Mouse (Mus musculus): ENCODE data around the gene 2310050C09Rik. TPM values are rescaled to one million over a fixed set of nuclear protein-coding genes. Genes with fewer than 3 reads are reported as not detected.

The 2310050C09Rik gene
- total RNA-seq (2021), result not detected
- long read RNA-seq, experiment 1, result 0 reads
- long read RNA-seq, experiment 2, result 0 reads

DNA sequence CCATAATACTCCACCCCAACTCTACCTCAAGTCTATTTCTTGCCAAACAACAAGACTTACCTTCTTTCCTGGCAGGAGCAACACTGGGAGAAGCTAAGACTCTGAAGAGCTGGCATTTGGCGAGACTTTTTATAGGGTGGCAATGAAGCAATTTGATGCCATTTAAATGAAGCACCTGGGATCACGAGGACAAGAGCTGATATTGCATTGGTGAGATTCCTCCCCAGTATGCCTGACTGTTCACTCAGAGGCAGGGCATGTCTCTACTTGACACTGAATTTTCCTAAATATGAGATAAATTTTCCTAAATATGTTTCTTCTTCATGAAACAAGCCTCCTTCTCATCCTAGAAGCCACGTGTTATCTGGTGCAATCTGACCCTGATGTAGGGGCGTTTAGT lies at the start of gene 2310050C09Rik:
2310050C09Rik (minus strand) TSS at position 101 of the 400 bp plus-strand sequence.
- DNase-seq, result no peak

DNA sequence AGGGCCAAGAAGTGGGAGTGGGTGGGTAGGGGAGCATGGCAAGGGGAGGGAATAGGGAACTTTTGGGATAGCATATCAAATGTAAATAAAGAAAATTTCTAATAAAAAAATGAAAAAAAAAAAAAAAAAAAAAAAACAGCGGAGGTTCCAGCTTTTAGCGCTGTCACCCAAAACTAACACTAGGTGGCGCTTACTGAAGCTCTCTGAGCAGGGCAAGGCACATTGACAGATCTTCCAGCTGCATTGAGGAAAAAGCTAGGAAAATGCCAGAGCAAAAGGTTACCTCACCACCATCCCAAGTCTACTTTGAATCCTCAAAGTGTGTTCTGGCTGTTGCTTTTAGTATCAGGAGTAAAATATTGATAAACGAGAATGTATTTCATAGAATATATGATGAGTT lies 37.6 kb upstream of the 2310050C09Rik start:
- peak in 1 of 2 experiments; percentile 13 for DNase-seq

DNA sequence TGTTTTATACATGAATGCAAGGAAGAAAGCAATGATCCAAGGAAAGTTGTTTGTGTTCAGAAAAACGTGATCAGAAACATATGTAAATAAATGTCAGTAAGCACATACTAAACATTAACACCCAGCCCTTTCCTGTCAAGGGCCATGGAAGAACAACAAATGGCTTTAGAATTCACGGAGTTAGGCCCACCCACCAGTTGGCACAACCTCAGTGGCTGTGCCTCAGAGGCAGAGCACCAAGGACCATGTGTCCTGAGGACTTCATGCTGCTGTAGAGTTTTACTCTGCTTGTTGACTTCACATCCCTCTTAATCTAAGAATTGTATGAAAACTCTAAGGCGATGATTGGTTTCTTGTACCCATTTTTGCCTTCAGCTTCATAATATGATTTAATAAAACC lies 35.2 kb upstream of the 2310050C09Rik start:
- DNase-seq, result no peak

GRCm38 (mm10) chr3:92903640-92904039 lies 33.6 kb upstream of the 2310050C09Rik start:
- no peak for DNase-seq

DNA sequence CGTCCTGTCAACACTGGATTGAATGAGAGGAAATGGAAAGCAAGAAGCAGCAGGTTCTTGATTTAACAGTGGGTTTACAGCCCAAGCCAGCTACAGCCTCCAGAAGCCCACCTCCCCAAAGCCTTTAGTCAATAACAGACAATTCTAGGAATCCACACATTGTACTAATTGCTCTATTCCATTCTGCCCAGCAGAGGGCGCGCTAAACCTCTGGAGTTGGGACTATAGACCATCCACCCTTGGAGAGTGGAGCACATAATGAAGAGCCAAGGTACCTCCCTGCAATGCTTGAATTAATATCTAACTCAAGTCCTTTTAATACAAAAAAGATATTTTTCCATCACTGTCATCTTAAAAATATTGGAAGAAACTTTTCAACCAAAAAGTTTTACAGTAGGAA lies 33.0 kb upstream of the 2310050C09Rik start:
- peak; percentile 41 to 45 for DNase-seq

DNA sequence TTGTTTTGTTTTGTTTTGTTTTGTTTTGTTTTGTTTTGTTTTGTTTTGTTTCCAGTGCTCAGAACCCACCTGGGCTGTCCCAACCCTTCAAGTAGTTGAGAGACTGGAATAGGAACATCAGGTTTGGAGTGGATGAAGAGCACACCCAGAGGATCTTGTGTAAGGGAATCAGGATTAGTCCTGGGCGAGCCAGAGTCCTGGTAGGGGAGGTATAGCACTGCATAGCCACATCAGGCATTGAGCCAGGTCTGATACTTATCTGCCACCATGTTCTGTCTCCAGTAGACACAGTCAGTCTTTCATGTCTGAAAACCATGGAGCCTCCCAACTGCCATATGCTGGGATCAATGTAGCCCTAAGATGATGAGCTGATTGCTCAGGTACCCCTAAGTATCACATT lies 24.5 kb upstream of the 2310050C09Rik start:
- no peak for DNase-seq

- DNase-seq, result no peak
Observed at GRCm38 (mm10) chr3:92894063-92894462, 24.0 kb upstream of the 2310050C09Rik start.

GRCm38 (mm10) chr3:92874180-92874579 lies 4.2 kb upstream of the 2310050C09Rik start:
- no peak for DNase-seq

GRCm38 (mm10) chr3:92851186-92851585 lies 18.8 kb downstream of the 2310050C09Rik start, which contains the start of gene Lce1l:
Gene Lce1l (minus strand): TSS chr3:92851286.
- DNase-seq, result no peak

DNA sequence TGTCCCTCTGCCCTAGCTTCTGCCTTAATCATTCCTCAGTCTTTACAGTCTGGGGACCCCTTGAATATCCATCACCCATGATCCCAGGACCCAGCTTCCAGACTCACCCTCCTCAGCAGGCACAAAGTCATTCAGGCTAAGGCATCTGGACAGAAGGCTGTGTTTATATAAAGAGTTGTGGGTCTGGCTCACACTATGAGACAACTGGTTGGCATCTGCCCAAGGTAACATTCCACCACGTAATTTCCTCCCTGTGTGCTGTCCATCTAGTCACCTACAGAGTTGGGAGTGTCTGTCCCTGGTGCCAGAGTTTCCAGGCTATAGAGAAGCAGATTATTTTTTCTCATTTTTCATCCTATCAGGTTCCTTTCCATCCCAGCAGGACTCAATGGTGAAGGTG lies 42.9 kb downstream of the 2310050C09Rik start, which contains the start of gene Kprp:
Kprp (minus strand) TSS at position 140 of the 400 bp plus-strand sequence.
- DNase-seq, result no peak

DNA sequence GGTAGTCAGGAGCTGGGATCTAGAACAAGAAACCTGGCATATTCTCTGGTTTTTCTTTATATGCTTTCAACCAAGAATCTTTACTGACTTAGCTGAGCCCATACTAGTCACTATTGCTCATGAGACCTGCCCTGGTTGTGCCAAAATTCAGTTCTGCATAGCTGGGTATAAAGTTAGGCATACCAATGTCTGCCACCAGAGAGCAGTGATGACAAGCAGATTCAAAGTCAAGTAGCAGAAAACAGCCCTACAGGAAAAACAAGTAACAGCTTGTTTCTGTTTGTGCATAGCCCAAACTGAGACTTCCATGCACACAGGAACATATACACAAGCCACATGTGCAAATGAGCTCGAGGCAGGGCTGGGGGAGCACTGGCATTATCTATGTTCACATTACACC lies 44.2 kb downstream of the 2310050C09Rik start:
- DNase-seq, result no peak

Other genes with a start within 250 kb of the 2310050C09Rik start
- gene Lce6a, start 248.6 kb downstream of the 2310050C09Rik start, total RNA-seq (2021), result not detected
- gene Lce1a1, start 221.9 kb downstream of the 2310050C09Rik start, total RNA-seq (2021), result not detected
- gene Lce1b, start 213.3 kb downstream of the 2310050C09Rik start, total RNA-seq (2021), result not detected
- not detected for gene Lce1a2, start 199.9 kb downstream of the 2310050C09Rik start, total RNA-seq (2021)
- not detected for gene Lce1c, start 191.0 kb downstream of the 2310050C09Rik start, total RNA-seq (2021)
- gene Lce1d, start 183.0 kb downstream of the 2310050C09Rik start, total RNA-seq (2021), result not detected
- not detected for gene Lce1e, start 161.1 kb downstream of the 2310050C09Rik start, total RNA-seq (2021)
- gene Lce1f, start 149.9 kb downstream of the 2310050C09Rik start, total RNA-seq (2021), result not detected
- gene Gm38119, start 131.1 kb downstream of the 2310050C09Rik start, total RNA-seq (2021), result not detected
- gene Lce1g, start 117.9 kb downstream of the 2310050C09Rik start, total RNA-seq (2021), result not detected
- not detected for gene Lce1h, start 105.2 kb downstream of the 2310050C09Rik start, total RNA-seq (2021)
- gene Lce1i, start 91.3 kb downstream of the 2310050C09Rik start, total RNA-seq (2021), result not detected
- not detected for gene Lce1j, start 79.7 kb downstream of the 2310050C09Rik start, total RNA-seq (2021)
- not detected for gene Lce1k, start 62.3 kb downstream of the 2310050C09Rik start, total RNA-seq (2021)
- gene Kprp, start 43.0 kb downstream of the 2310050C09Rik start, total RNA-seq (2021), result not detected
- not detected for gene Lce1l, start 18.9 kb downstream of the 2310050C09Rik start, total RNA-seq (2021)
- not detected for gene Lce3a, start 56.0 kb upstream of the 2310050C09Rik start, total RNA-seq (2021)
- not detected for gene Lce3b, start 62.8 kb upstream of the 2310050C09Rik start, total RNA-seq (2021)
- gene Lce3c, start 74.3 kb upstream of the 2310050C09Rik start, total RNA-seq (2021), result not detected
- not detected for gene Lce3d, start 87.2 kb upstream of the 2310050C09Rik start, total RNA-seq (2021)
- gene Lce3e, start 96.8 kb upstream of the 2310050C09Rik start, total RNA-seq (2021), result not detected
- gene Lce3f, start 122.0 kb upstream of the 2310050C09Rik start, total RNA-seq (2021), result not detected
- not detected for gene Crct1, start 145.5 kb upstream of the 2310050C09Rik start, total RNA-seq (2021)
- gene Lce1m, start 148.8 kb upstream of the 2310050C09Rik start, total RNA-seq (2021), result not detected
- not detected for gene Gm4858, start 198.6 kb upstream of the 2310050C09Rik start, total RNA-seq (2021)

Measured in adrenal gland, postnatal 36 days (tissue).